Mouse (Mus musculus) layer of hippocampus, adult 18-20 months (tissue): ENCODE data around the gene Nsun7. TPM values are rescaled to one million over a fixed set of nuclear protein-coding genes. Genes with fewer than 3 reads are reported as not detected.
"Not testable (repeated sequence)": the region's sequence is repeated elsewhere in the genome, so short reads cannot be mapped to it uniquely, and the experiment has no call there.

Experiments used
- DNase-seq, 2 experiments: peaks; one replicate each; pipeline ENCODE4 v3.0.0; 2022; ENCODE audit warnings: low spot score in 2 of 2
- long read RNA-seq: library from polyadenylated mRNA; stranded (forward); transcript quantifications from one replicate; pipeline ENCODE4 v2.0.0, GENCODE M21; 2021
- total RNA-seq, 2 experiments: library from RNA; stranded (reverse); gene quantifications; 2 replicates each; pipeline ENCODE4 v1.2.3; 2021

Nsun7 gene
- 1 to 10 TPM; 9.2 to 9.5 TPM for total RNA-seq
- long read RNA-seq, partial matches to known transcripts, result 2 of 4 reads
- long read RNA-seq, other reads (novel, unspliced or antisense), result 2 of 4 reads

GRCm38 (mm10) chr5:66259756-66260448 is at the start of gene Nsun7:
Gene Nsun7 (plus strand): TSS chr5:66259897.
- peak; percentile 74 to 90 for DNase-seq

GRCm38 (mm10) chr5:66214395-66214935 is 45.2 kb upstream of the Nsun7 start:
- no peak for DNase-seq

DNA sequence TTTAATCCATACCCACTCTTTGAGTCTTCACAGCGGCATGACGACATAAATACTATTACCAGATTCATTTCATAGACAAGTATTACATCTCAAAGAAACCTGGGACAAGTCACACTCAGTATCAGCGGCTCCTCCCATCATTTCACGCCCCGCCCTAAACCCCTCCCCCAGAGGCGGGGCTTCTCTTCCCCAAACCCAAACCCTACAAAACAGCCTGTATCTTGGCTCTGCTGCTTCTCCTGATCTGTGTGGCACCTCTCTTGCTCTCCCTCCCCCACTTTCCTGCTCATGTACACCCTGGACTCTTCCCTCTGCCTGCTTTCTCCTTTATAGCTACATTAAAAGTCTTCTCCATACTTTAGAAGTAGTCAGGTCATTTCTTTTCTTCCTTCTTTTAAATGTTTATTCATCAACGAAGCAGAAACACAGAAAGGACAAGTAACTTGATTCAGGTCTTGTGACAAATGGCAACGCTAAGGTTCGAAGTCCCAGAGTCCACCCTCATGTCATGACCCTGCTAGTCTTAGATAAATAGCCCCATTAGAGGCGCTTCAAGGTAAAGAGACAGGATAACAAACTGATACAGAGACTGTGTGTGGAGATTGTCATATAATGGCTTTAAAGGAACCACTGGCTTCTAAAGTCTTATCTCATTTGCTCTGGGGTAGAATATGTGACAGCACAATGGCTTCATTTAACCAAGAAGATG is 44.0 kb upstream of the Nsun7 start:
- no peak for DNase-seq

DNA sequence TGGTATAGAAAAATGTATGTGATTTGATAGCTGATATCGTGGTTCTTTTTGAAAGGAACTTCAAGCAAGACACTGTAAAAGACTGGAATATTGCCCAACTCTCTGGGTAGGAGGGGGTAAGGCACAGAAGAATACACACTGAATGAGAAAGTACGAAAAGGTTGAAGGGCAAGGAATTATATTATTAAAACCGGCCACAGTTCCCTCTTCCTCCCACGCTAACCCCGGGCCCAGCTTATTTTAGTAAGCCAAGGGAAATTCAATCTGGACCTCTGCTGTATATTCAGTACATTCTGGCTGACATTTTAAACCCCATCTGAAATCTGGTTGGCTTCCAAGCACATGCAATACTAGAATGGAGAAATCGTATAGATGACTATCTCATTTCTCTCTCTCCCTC is 40.0 kb upstream of the Nsun7 start:
- DNase-seq, result no peak

- DNase-seq, result no peak
Observed at GRCm38 (mm10) chr5:66220620-66221019, 39.1 kb upstream of the Nsun7 start.

- DNase-seq, result no peak
Observed at GRCm38 (mm10) chr5:66222916-66223315, 36.8 kb upstream of the Nsun7 start.

GRCm38 (mm10) chr5:66226526-66226925 is 33.2 kb upstream of the Nsun7 start:
- no peak for DNase-seq

- no peak for DNase-seq
Observed at GRCm38 (mm10) chr5:66231660-66232269, 27.9 kb upstream of the Nsun7 start.

GRCm38 (mm10) chr5:66232456-66232855 is 27.2 kb upstream of the Nsun7 start:
- no peak for DNase-seq

- no peak for DNase-seq
Observed at GRCm38 (mm10) chr5:66241894-66242293, 17.8 kb upstream of the Nsun7 start.

DNA sequence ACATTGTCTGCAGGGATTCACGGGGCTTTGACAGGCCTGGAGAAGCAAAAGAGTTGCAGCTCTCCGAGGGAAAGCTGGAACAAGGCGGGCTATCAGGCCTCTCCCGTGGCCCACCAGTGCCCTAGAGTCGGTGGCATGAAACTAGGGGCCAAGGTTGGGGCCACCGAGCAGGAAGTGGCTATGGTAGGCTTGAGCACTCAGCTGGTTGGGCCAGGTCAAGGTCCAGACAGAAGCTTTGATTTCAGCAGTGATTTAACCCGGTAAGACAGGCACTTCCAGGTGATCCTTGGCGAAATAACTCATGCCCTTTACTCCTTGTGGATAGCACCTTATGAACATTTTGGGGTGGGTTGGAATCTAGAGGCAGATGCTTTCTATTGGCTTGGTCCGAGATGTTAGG is 16.2 kb upstream of the Nsun7 start:
- DNase-seq, result no peak

- DNase-seq, result no peak
Observed at GRCm38 (mm10) chr5:66244043-66244660, 15.5 kb upstream of the Nsun7 start.

- no peak for DNase-seq
Observed at GRCm38 (mm10) chr5:66245958-66246497, 13.7 kb upstream of the Nsun7 start.

- DNase-seq, result no peak
Observed at GRCm38 (mm10) chr5:66253219-66253618, 6.5 kb upstream of the Nsun7 start.

DNA sequence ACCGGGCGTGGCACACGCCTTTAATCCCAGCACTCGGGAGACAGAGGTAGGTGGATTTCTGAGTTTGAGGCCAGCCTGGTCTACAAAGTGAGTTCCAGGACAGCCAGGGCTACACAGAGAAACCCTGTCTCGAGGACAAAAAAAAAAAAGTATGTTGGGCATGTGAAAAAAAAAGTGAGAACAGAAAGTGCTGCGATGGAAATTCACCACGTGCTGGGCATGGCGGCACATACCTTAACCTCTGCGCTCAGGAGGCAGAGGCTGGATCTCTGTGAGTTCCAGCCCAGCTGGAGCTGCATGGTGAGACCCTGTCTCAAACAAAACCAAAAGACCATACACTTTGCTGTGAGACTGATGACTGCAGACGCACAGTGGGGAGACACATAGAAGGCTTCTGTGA is 4.7 kb upstream of the Nsun7 start:
- DNase-seq, result no peak

- DNase-seq, result no peak
Observed at GRCm38 (mm10) chr5:66259000-66259399, 697 bp upstream of the Nsun7 start.

GRCm38 (mm10) chr5:66259431-66259755 is 304 bp upstream of the Nsun7 start:
- not testable (repeated sequence) for DNase-seq

- no peak for DNase-seq
Observed at GRCm38 (mm10) chr5:66262475-66262874, 2.8 kb downstream of the Nsun7 start.

- DNase-seq, result peak in 1 of 2 experiments; percentile 37
Observed at GRCm38 (mm10) chr5:66263398-66263797, 3.7 kb downstream of the Nsun7 start.

DNA sequence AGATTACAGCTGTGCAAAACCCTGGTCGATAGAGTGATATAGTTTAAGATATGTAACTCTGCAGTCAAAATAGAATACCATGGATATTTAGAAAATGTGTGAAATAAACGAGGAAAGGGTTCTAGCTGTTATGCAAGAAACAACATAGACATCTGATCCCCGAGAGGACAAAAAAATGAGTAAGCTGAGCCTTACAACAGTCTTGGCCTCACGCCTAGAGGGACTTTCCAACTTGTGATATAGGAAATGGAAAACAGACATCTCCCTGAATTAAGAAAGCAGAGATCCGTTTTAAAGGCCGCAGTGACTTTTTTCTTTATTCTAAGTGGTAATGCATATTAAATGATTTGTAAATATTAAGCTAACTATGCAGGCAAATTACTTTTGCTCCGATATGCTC is 9.9 kb downstream of the Nsun7 start:
- no peak for DNase-seq

- no peak for DNase-seq
Observed at GRCm38 (mm10) chr5:66271141-66271540, 11.4 kb downstream of the Nsun7 start.
